Mouse (Mus musculus) hindbrain, embryonic 14.5 days (tissue): ENCODE measurements around the gene Wbp1. TPM values are rescaled to one million over a fixed set of nuclear protein-coding genes. Genes with fewer than 3 reads are reported as not detected.
A peak's percentile ranks its signal among the peaks of the same experiment; 100 is the strongest.

Source experiments
- ATAC-seq: fragments of 200-750 bp; cut with Nextera tagmentation; 2 replicates; pipeline ENCODE4 v1.8.0; 2017; ENCODE audit warnings: moderate number of reproducible peaks, mild to moderate bottlenecking, moderate TSS enrichment, moderate library complexity; ENCODE audit not compliant: low FRiP score
- DNase-seq: peaks from one replicate; pipeline ENCODE4 v3.0.0-alpha.2; 2015; ENCODE audit warnings: low spot score
- H3K27ac ChIP-seq: fragments of 300-500 bp; sonication (generic); 2 replicates; pipeline ENCODE4 v1.5.1; 2014; ENCODE audit warnings: mild to moderate bottlenecking, moderate library complexity
- H3K27me3 ChIP-seq: fragments of 300-500 bp; sonication (generic); 2 replicates; pipeline ENCODE4 v1.6.1; 2014; ENCODE audit warnings: mild to moderate bottlenecking, low read length, mixed read lengths; ENCODE audit not compliant: control insufficient read depth, insufficient read depth
- H3K36me3 ChIP-seq: fragments of 300-500 bp; sonication (generic); replicated peaks from 2 replicates; pipeline ENCODE4 v1.6.1; 2014; ENCODE audit not compliant: control insufficient read depth, insufficient read depth
- H3K4me1 ChIP-seq: fragments of 300-500 bp; sonication (generic); replicated peaks from 2 replicates; pipeline ENCODE4 v1.6.1; 2014; ENCODE audit warnings: antibody characterized with exemption, low read length, mixed read lengths; ENCODE audit not compliant: control insufficient read depth, insufficient read depth
- H3K4me2 ChIP-seq: fragments of 300-500 bp; sonication (generic); replicated peaks from 2 replicates; pipeline ENCODE4 v1.6.1; 2014; ENCODE audit warnings: mild to moderate bottlenecking, moderate library complexity
- H3K4me3 ChIP-seq: fragments of 300-500 bp; sonication (generic); replicated peaks from 2 replicates; pipeline ENCODE4 v1.5.1; 2014; ENCODE audit warnings: mild to moderate bottlenecking, low read length
- H3K9ac ChIP-seq: fragments of 300-500 bp; sonication (generic); 2 replicates; pipeline ENCODE4 v1.6.1; 2014
- H3K9me3 ChIP-seq: fragments of 300-500 bp; sonication (generic); 2 replicates; pipeline ENCODE4 v1.6.1; 2016; ENCODE audit warnings: low read length; ENCODE audit not compliant: control insufficient read depth
- WGBS: fragments of 180-500 bp; shearing (Covaris S2); extraction: QIAGEN DNeasy Blood & Tissue Kit; methylation state at CpG from one replicate; pipeline ENCODE4 v1.1.7; 2014; 5-methylcytosine and 5-hydroxymethylcytosine counted together
- polyA plus RNA-seq: library from polyadenylated mRNA; unstranded; fragments of >200 nt; fragmentation: Nextera tagmentation; extraction: Ambion mirVana; gene quantifications from 2 replicates; pipeline ENCODE4 v1.2.1, GENCODE M21; 2014

The Wbp1 gene
- polyA plus RNA-seq, 1 experiment from 2014 or later, result 134 TPM

- Histone ChIP-seq H3K9me3 (no peaks in the 10 kb centered on the region), H3K9ac (no peak overlapping the region), H3K4me3 (no peak overlapping the region), H3K4me1 (peaks cover 2% of the 10 kb centered on the region; the same call in 1 of the 2 replicates), H3K27me3 (peaks cover 74% of the 10 kb centered on the region), H3K36me3 (peaks cover 20% of the 10 kb centered on the region; the same call in 1 of the 2 replicates), H3K27ac (no peak overlapping the region), H3K4me2 (no peak overlapping the region)
- ATAC-seq (no peak), DNase-seq (no peak)
- WGBS, result 4% methylated on average over 6 of the region's 6 CpGs
Measured at GRCm38 (mm10) chr6:83084477-83084876, 36.9 kb downstream of the Wbp1 start.

DNA sequence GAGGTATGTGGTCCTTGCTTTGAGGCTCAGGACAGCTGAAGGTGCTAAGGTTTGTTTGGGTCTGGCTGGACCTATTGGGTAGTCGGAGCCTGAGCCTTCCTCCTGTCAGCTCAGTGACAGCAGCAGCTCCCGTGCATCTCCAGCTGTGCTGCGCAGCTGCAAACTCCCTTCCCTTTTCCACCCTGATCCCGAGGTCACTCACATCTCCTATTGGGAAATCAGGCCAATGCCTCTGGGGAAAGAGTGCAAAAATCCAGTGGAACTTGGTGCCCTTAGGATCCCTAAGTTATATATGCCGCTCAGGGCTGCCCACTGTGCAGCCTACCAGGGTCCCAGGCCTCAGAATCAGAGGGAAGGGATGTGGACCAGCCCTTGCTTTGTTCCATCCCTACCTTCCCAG lies 37.9 kb downstream of the Wbp1 start:
- H3K4me1 ChIP-seq, result peaks cover 10% of the 10 kb centered on the region
- ATAC-seq (no peak), DNase-seq (no peak)
- H3K4me2 ChIP-seq, result no peak overlapping the region
- H3K36me3 ChIP-seq, result peaks cover 20% of the 10 kb centered on the region; the same call in 1 of the 2 replicates
- H3K9ac ChIP-seq, result no peak overlapping the region
- 14% methylated on average over 5 of the region's 5 CpGs for WGBS
- no peak overlapping the region for H3K4me3 ChIP-seq
- H3K27me3 ChIP-seq, result peaks cover 66% of the 10 kb centered on the region
- no peaks in the 10 kb centered on the region for H3K9me3 ChIP-seq
- H3K27ac ChIP-seq, result no peak overlapping the region

DNA sequence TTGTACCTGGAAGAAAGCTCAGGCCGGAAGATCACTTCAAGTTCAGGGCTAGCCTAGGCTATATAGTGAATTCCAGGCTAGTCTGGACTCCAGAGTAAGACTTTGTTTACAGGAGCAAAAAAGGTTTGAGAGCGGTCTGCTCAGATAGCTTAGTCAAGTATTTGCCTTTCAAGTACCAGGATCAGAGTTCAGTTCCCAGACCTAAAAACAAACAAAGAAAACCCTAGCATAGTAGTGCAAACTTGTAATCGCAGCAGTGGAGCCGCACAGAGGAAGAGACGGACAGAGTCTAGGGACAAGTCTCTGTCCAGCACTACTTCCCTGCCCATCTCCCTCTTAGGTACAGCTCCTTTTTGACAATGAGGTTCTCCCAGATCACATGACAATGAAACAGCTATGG lies 41.1 kb downstream of the Wbp1 start:
- Histone ChIP-seq H3K9ac (no peak overlapping the region), H3K4me2 (no peak overlapping the region), H3K36me3 (peaks cover 20% of the 10 kb centered on the region; the same call in 1 of the 2 replicates), H3K4me1 (peaks cover 14% of the 10 kb centered on the region), H3K4me3 (no peak overlapping the region), H3K9me3 (no peaks in the 10 kb centered on the region), H3K27me3 (peaks cover 53% of the 10 kb centered on the region), H3K27ac (no peak overlapping the region)
- DNase-seq (no peak), ATAC-seq (no peak)
- WGBS, result 94% methylated on average over 5 of the region's 5 CpGs

- peak; percentile 100 for DNase-seq
- Histone ChIP-seq H3K36me3 (peaks cover 20% of the 10 kb centered on the region; the same call in 1 of the 2 replicates), H3K4me2 (peak overlapping the region; percentile 98), H3K27ac (peak overlapping the region; percentile 95), H3K4me1 (peaks cover 14% of the 10 kb centered on the region), H3K9ac (peak overlapping the region; percentile 87), H3K9me3 (no peaks in the 10 kb centered on the region), H3K4me3 (peak overlapping the region; percentile 77), H3K27me3 (peaks cover 53% of the 10 kb centered on the region)
- under 1% methylated on average over 46 of the region's 46 CpGs for WGBS
- ATAC-seq, result peak; percentile 94
Measured at GRCm38 (mm10) chr6:83078324-83078858, 43.0 kb downstream of the Wbp1 start.

DNA sequence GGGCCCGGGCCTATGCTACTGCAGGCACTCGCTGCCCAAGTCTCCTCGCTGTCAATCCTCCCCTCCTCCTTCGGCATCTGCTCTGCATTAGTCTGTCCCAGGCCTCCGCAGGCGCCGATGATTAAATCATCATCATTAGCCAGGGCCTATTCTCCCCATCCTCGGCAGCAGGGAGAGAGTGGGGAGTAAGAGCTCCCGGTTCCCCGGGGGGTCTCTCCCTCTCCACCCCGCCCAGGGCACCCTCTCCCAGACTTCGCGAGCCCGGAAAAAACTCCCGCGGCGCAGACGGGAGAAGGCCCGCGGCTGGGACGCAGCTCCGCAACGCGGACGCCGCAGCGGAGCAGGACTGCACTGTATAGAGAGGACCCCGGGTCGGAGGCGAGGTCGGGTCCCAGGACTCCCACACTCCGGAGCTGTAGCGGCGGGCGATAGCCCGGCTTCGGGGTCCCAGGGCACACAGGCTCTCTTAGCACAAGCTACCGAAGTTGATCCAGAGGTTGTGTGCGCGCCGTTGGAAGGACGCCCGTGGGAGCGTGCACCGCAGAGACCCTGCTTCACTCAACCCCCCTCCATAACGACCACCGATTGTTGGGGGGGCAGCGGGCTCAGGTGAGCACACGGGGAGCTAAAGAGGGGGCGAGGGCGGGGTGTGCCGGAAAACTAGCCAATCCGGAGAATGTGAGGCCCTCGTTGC lies 43.6 kb downstream of the Wbp1 start, which contains the start of gene Pcgf1:
Gene Pcgf1 (plus strand): TSS at position 240 of the 694 bp plus-strand sequence.
- ATAC-seq (peak; percentile 83), DNase-seq (no peak)
- Histone ChIP-seq H3K36me3 (peaks cover 20% of the 10 kb centered on the region; the same call in 1 of the 2 replicates), H3K27me3 (peaks cover 53% of the 10 kb centered on the region), H3K4me3 (peak within 1 kb of the TSS; percentile 77), H3K9ac (peak within 1 kb of the TSS; percentile 87), H3K9me3 (no peaks in the 10 kb centered on the region), H3K4me2 (peak within 1 kb of the TSS; percentile 98), H3K27ac (peak within 1 kb of the TSS; percentile 95), H3K4me1 (peaks cover 14% of the 10 kb centered on the region)
- under 1% methylated on average over 53 of the region's 54 CpGs for WGBS

- H3K36me3 ChIP-seq, result 0 out of 2 replicates have a peak, but pooled peaks cover 3% of the 10 kb centered on the region
- ATAC-seq (no peak), DNase-seq (no peak)
- no peaks in the 10 kb centered on the region for H3K9me3 ChIP-seq
- H3K27me3 ChIP-seq, result peaks cover 69% of the 10 kb centered on the region
- 19% methylated on average over 2 of the region's 2 CpGs for WGBS
- H3K4me3 ChIP-seq, result no peak overlapping the region
- H3K4me2 ChIP-seq, result no peak overlapping the region
- no peak overlapping the region for H3K9ac ChIP-seq
- no peak overlapping the region for H3K27ac ChIP-seq
- H3K4me1 ChIP-seq, result peaks cover 19% of the 10 kb centered on the region
Measured at GRCm38 (mm10) chr6:83074979-83075378, 46.4 kb downstream of the Wbp1 start.

DNA sequence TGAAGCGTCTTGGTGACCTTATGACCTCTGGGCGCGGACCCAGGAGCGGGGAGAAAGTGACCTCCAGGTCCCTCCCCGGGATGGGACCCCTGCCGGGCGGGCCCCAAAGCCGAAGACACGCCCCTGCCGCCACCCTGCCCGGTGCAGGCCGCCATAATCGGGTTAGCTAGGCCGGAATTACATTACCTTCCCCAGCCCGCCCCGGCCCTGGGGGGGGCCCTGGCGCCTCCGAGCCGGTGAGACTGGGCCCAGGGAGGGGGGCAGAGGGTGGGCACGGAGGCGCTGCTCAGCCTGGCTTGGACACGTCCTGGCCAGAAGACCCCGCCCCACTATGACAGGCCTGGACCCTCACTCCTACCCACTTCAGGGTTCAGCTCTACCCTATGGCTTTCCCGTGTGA lies 50.1 kb downstream of the Wbp1 start:
- Histone ChIP-seq H3K4me1 (0 out of 2 replicates have a peak, but pooled peaks cover 12% of the 10 kb centered on the region), H3K4me2 (no peak overlapping the region), H3K9ac (no peak overlapping the region), H3K4me3 (no peak overlapping the region; the same call in 1 of the 2 replicates), H3K9me3 (no peaks in the 10 kb centered on the region), H3K36me3 (no peaks in the 10 kb centered on the region), H3K27me3 (peaks cover 99% of the 10 kb centered on the region), H3K27ac (no peak overlapping the region)
- ATAC-seq (no peak), DNase-seq (no peak)
- WGBS, result 0% methylated on average over 22 of the region's 24 CpGs

- Histone ChIP-seq H3K9ac (no peak overlapping the region), H3K36me3 (no peaks in the 10 kb centered on the region), H3K9me3 (no peaks in the 10 kb centered on the region), H3K4me2 (0 out of 2 replicates have a peak overlapping the region, but pooled peaks have one; percentile 12), H3K27me3 (peaks cover 99% of the 10 kb centered on the region), H3K4me1 (0 out of 2 replicates have a peak, but pooled peaks cover 12% of the 10 kb centered on the region), H3K4me3 (peak overlapping the region; percentile 18), H3K27ac (no peak overlapping the region)
- WGBS, result under 1% methylated on average over 57 of the region's 58 CpGs
- ATAC-seq (no peak), DNase-seq (no peak)
Measured at GRCm38 (mm10) chr6:83070311-83071219, 50.8 kb downstream of the Wbp1 start.

DNA sequence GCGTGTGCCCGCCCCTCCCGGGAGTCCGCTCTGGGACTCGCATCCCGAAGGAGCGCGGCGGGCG lies 51.3 kb downstream of the Wbp1 start, which contains the start of gene Tlx2:
Gene Tlx2 (minus strand): TSS at position 47 of the 64 bp plus-strand sequence.
- ATAC-seq, result no peak
- H3K4me2 ChIP-seq, result peak within 1 kb of the TSS; percentile 28
- no peaks in the 10 kb centered on the region for H3K36me3 ChIP-seq
- DNase-seq, result no peak
- 1% methylated on average over 10 of the region's 10 CpGs for WGBS
- H3K27me3 ChIP-seq, result peaks cover 99% of the 10 kb centered on the region
- H3K9me3 ChIP-seq, result no peaks in the 10 kb centered on the region
- 0 out of 2 replicates have a peak, but pooled peaks cover 12% of the 10 kb centered on the region for H3K4me1 ChIP-seq
- H3K4me3 ChIP-seq, result peak within 1 kb of the TSS; percentile 18
- H3K9ac ChIP-seq, result no peak within 1 kb of the TSS
- no peak within 1 kb of the TSS for H3K27ac ChIP-seq
